Mouse (Mus musculus): Measurements from ENCODE around the gene Tnfrsf8. TPM values are rescaled to one million over a fixed set of nuclear protein-coding genes. Genes with fewer than 3 reads are reported as not detected.
"Not testable (repeated sequence)": the region's sequence is repeated elsewhere in the genome, so short reads cannot be mapped to it uniquely, and the experiment has no call there.

Gene Tnfrsf8
- 13.6 and 15.3 TPM in 2 replicates for polyA plus RNA-seq (2015; fragmentation: Nextera tagmentation; extraction: Ambion mirVana)

DNA sequence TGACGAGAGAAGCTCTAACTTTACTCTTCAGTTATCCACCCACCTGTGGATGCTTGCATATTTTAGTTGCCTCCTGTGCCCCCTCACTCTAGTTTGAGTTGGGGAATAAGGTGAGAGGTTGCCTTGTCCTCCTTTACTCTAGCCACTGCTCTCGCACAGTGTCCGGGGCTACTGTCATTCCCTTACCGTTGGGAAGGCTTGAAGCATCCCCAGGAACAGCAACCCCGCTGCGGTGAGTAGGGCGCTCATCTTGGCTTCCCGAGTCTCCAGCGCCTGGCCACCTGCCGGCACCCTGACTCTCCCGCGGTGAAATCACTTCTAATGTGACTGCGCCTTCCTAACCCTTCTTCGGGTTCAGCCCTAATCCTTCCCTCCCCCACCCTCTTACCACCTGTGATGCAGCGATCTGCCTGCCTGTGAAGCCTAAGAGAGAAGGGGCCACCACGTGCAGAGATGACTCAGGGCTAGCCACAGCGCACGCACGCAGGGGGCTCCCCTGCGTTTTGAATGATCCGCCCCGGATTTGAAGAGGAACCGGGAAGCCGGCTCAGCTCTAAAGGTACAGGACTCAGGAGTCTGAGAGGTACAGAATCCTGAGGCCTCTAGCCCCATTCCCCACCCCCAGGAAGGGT is at the start of gene Tnfrsf8:
TSS of gene Tnfrsf8 (minus strand) at position 329 of the 632 bp plus-strand sequence.
- peak; percentile 88 for DNase-seq (ENCODE audit: low spot score)

GRCm38 (mm10) chr4:145361635-145362034 is 46.7 kb upstream of the Tnfrsf8 start:
- DNase-seq (ENCODE audit: low spot score): not testable (repeated sequence)

DNA sequence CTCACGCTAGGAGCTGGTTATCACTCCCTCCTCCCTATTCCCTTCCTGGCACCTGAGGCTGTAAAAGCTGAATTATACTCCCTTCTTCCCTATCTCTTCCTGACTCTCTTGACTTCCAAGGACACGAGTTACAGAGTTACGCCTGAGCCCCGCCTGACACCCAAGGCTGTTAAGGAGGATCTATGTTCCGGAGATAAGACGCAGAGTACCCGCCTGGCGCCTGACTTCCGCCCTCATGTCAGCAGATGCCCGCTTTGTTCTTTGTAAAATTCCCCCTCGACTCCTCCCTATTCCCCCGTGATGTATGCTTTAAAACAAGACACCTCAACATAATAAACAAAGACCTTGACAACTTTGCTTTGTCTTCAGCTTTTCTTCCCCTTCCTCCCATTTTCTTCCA is 46.1 kb upstream of the Tnfrsf8 start:
- DNase-seq (ENCODE audit: low spot score): peak; percentile 81

DNA sequence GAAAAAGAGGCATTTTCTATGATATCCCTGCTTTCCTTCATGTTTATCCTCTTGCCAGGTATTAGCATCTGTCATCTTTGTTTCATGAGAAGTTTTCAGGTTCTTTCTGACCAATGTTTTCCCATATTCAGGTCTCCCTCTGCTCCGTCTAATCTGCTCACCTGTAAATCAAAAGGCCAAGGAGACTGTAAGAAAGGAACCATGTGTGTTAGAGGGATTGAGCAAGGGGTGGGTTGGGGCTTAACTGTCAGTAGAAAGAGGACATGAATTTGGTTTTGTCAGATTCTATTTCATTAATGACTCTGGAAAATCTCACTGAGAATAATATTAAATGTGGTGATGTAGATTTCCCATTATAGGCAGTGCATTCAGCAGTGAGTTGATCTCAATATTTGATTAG is 45.6 kb upstream of the Tnfrsf8 start:
- no peak for DNase-seq (ENCODE audit: low spot score)

- no peak for DNase-seq (ENCODE audit: low spot score)
These were observed 41.3 kb upstream of the Tnfrsf8 start for GRCm38 (mm10) chr4:145356234-145356633.

DNA sequence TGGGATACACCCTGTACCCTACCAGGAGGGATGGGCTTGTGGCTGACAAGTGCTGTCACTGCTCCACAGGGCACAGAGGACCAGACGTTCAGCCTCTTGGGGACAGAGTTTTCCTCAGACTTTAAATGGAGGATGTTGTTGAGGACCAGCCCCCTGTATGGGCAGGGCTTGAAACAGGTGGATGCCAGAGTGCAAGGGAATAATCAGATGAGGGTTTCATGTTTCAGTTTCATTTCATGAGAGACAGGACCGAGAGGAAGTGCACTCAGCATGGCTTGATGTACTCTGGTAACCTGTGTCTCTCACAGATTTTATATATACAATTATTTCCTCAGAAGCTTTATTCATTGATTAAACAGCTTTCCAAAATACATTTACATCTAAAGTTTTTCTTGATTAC is 38.9 kb upstream of the Tnfrsf8 start:
- DNase-seq (ENCODE audit: low spot score): peak; percentile 32

GRCm38 (mm10) chr4:145344948-145345347 is 30.0 kb upstream of the Tnfrsf8 start:
- no peak for DNase-seq (ENCODE audit: low spot score)

DNA sequence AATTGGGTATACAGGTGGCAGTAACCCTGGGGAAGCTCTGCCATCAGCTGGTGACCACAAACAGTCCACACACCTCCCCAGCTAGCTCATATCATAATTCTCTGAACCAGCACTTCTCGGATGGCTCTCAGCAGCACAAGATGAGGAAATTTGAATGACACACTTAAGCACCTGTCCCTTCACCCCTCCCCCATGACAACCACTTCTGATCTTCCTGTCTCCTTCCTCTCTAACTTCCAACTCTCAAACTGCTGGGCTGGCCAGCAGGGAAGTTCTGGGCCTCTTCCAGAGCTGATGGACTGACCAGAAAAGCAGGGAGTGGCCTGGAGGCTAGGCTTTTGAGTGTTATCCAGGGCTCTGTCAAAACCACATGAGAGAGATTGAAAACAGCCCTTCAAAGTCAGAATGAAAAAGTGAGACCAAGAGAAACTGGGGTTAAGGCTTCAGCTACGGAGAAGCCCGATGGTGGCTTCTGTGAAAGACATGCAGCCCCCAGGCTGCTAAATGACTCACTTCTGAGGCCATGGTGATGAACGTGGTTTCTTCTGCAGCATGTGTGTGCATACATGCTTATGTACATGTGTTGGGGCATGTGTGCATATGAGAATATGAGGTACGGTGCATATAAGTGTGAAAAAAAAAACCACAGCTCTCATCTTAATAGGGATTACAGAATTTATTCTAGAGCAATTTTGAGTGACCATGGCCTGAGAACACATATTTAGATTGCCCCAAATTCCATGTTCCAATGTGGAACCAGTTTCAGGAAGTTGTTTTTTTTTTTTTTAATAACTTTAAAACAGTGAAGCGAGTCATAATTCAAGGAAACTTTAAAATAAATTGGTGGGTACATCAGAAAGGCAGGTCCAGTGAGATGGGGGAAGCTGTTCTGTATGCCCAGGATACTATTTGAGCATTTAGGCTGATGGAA is 27.2 kb upstream of the Tnfrsf8 start:
- peak; percentile 88 for DNase-seq (ENCODE audit: low spot score)

GRCm38 (mm10) chr4:145337906-145338858 is 23.2 kb upstream of the Tnfrsf8 start:
- no peak for DNase-seq (ENCODE audit: low spot score)

- DNase-seq (ENCODE audit: low spot score): no peak
These were observed 21.6 kb upstream of the Tnfrsf8 start for GRCm38 (mm10) chr4:145336587-145336986.

- DNase-seq (ENCODE audit: low spot score): no peak
These were observed 21.1 kb upstream of the Tnfrsf8 start for GRCm38 (mm10) chr4:145336019-145336418.

DNA sequence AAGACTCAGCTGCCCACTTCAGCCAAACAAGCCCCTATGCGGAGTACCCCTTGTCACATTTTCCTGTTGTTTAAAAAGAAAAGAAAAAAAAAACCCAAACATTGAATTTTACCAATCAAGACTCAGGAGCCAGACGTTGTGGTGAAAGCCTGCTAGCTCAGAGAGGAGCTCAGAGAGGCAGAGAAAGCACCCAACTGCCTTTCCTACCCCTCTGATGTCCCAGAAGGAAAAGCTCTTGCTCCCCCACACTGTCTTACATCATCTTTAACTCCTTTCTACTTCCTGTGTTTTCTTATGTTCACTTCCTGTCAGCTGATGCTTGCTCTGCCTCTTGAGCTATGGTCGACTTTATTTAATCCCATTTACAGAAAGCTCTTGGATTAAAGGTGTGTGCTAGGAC is 8.7 kb upstream of the Tnfrsf8 start:
- no peak for DNase-seq (ENCODE audit: low spot score)

- no peak for DNase-seq (ENCODE audit: low spot score)
These were observed 8.1 kb upstream of the Tnfrsf8 start for GRCm38 (mm10) chr4:145322995-145323627.

GRCm38 (mm10) chr4:145322211-145322610 is 7.2 kb upstream of the Tnfrsf8 start:
- no peak for DNase-seq (ENCODE audit: low spot score)

DNA sequence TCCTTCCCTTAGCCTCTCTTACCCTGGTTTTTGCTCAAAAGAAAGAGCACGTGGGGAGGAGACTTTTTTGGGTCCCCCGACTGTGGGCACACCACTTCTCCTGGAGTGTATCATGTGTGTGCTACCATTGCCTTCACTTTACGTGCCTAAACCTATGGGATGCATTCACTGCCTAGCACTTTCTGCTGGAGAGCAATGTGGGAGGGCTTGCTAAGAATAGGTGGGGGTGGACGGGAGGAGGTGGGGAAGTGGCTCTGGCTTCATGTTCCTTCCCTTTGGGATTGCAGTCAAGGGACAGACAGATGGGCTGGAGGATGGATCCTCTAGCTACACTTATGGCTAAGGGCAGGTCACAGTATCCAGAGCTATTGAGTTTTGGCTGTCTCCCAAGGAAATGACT is 5.7 kb upstream of the Tnfrsf8 start:
- DNase-seq (ENCODE audit: low spot score): no peak

DNA sequence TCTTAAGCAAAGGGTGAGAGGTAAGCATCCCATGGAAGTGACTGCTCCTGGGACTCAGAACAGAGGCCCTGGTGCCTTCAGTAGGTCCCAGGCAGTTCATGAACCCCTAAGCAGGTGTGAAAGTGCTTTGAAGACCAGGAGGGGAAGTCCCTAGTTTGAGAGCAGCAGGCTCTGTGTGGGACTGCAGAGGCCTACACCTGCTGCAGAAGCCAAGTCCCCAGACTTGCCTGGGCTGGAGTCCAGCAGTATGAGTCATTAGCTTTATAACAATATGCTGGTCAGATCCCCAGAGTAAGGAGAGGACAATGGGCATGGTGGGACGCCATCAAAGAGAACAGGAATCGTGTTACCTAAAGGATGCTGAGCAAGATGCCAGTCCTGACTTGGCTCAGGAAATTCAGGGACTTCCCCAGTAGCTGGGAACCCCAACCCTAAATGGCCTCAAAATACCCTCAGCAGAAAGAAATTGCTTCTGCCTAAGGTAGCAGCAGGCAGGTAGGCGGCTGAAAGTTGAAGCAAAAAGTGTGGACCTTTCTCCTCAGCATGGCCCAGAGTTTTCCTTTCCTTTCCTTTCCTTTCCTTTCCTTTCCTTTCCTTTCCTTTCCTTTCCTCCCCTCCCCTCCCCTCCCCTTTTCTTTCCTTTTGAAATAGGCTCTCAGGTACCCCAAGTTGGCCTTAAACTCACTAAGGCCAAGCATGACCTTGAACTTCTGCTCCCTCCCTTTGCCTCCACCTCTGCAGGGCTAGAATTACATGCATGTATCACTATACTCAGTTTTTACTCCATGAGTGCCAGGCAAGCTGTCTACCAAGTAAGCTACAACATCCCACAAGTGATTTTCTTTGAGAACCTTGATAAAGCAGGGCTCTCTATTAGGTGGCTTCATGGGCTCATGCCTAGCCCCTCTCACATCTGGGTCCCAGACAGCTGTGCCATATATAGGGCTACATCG is 4.6 kb upstream of the Tnfrsf8 start:
- peak; percentile 70 for DNase-seq (ENCODE audit: low spot score)

- DNase-seq (ENCODE audit: low spot score): no peak
These were observed 1.7 kb upstream of the Tnfrsf8 start for GRCm38 (mm10) chr4:145316708-145317107.

DNA sequence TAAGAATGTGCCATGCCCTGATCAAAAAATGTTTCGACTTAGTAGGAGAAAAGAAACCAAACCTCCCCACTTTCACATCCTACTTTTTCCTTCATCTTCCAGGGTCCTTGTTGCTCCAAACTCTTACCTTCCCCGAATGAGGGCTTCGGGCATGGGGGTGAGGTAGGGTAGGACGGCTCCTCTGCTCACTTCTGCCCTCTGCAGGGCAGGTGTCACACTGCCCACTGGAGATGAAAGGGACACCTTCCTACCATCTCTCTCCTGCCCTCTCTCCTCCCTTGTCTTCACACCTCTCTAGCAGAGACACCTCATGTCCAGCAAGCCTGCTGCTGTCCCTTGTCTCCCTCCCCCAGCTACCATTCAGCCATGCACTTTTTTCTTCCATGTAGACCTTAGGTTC is 998 bp downstream of the Tnfrsf8 start:
- DNase-seq (ENCODE audit: low spot score): no peak

- DNase-seq (ENCODE audit: low spot score): no peak
These were observed 1.7 kb downstream of the Tnfrsf8 start for GRCm38 (mm10) chr4:145313256-145313655.

DNA sequence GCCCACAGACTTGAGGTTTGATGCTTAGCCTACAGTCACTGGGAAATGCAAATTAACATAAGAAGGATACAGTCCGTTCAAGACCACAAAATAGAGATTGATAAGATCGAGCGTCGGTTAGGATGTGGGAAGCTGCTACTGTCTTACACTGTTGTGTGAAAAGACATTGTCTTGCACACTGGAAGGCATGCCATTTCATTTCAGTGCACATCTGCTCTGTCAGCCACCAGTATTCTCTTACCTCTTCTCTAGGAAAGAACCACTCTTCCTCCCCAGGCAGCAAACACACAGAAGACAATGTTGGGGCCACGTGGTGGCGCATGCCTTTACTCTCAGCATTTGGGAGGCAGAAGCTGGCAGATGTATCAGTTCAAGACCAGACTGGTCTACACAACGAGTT is 2.4 kb downstream of the Tnfrsf8 start:
- DNase-seq (ENCODE audit: low spot score): peak; percentile 81

Data from thymus, postnatal 0 days (tissue).